Mouse (Mus musculus) liver, postnatal 0 days (tissue): Measurements from ENCODE around the gene Mchr1. TPM values are rescaled to one million over a fixed set of nuclear protein-coding genes. Genes with fewer than 3 reads are reported as not detected.
A peak's percentile ranks its signal among the peaks of the same experiment; 100 is the strongest.

Experiments
- ATAC-seq: fragments of 200-750 bp; cut with Nextera tagmentation; 2 replicates; pipeline ENCODE4 v1.8.0; 2017; ENCODE audit warnings: mild to moderate bottlenecking, moderate library complexity
- DNase-seq: peaks from one replicate; pipeline ENCODE4 v3.0.0-alpha.2; 2016
- H3K27ac ChIP-seq: fragments of 300-500 bp; sonication (generic); 2 replicates; pipeline ENCODE4 v1.5.1; 2014; ENCODE audit warnings: antibody characterized with exemption, moderate library complexity, mild to moderate bottlenecking, low read depth
- H3K27me3 ChIP-seq: fragments of 300-500 bp; sonication (generic); 2 replicates; pipeline ENCODE4 v1.6.1; 2014; ENCODE audit warnings: low read length, control low read depth, mixed read lengths; ENCODE audit not compliant: insufficient read depth
- H3K36me3 ChIP-seq: fragments of 300-500 bp; sonication (generic); replicated peaks from 2 replicates; pipeline ENCODE4 v1.6.1; 2014; ENCODE audit warnings: mild to moderate bottlenecking, control low read depth, low read length, moderate library complexity, mixed read lengths; ENCODE audit not compliant: insufficient read depth
- H3K4me1 ChIP-seq: fragments of 300-500 bp; sonication (generic); 2 replicates; pipeline ENCODE4 v1.6.1; 2014; ENCODE audit warnings: antibody characterized with exemption, mild to moderate bottlenecking, control low read depth; ENCODE audit not compliant: insufficient read depth
- H3K4me2 ChIP-seq: fragments of 300-500 bp; sonication (generic); 2 replicates; pipeline ENCODE4 v1.6.1; 2014; ENCODE audit warnings: low read depth, mild to moderate bottlenecking, low read length, moderate library complexity, mixed read lengths
- H3K4me3 ChIP-seq: fragments of 300-500 bp; sonication (generic); 2 replicates; pipeline ENCODE4 v1.5.1; 2014; ENCODE audit warnings: low read depth, low read length
- H3K9ac ChIP-seq: fragments of 300-500 bp; sonication (generic); replicated peaks from 2 replicates; pipeline ENCODE4 v1.6.1; 2014; ENCODE audit warnings: mild to moderate bottlenecking, moderate library complexity
- H3K9me3 ChIP-seq: fragments of 300-500 bp; sonication (generic); 2 replicates; pipeline ENCODE4 v1.6.1; 2016; ENCODE audit warnings: mild to moderate bottlenecking, control low read depth, low read length, mixed read lengths
- CTCF ChIP-seq: sonication (generic); IDR thresholded peaks from 2 replicates; pipeline ENCODE4 v1.5.1; 2016; ENCODE audit warnings: antibody characterized with exemption, low read depth
- EP300 ChIP-seq: IDR thresholded peaks from 2 replicates; pipeline ENCODE4 v1.6.1; 2016; ENCODE audit warnings: antibody characterized with exemption, low read depth, mild to moderate bottlenecking
- WGBS: fragments of 180-500 bp; shearing (Covaris S2); extraction: QIAGEN DNeasy Blood & Tissue Kit; methylation state at CpG from one replicate; pipeline ENCODE4 v1.1.7; 2014; ENCODE audit not compliant: insufficient replicate concordance; 5-methylcytosine and 5-hydroxymethylcytosine counted together
- polyA plus RNA-seq: library from polyadenylated mRNA; unstranded; fragments of >200 nt; fragmentation: Nextera tagmentation; extraction: Ambion mirVana; gene quantifications from 2 replicates; pipeline ENCODE4 v1.2.1, GENCODE M21; 2015

Gene Mchr1
- polyA plus RNA-seq, 1 experiment from 2014 or later: 0.12 TPM

GRCm38 (mm10) chr15:81192858-81193257 lies 42.4 kb upstream of the Mchr1 start:
- ATAC-seq (no peak), DNase-seq (no peak)
- Histone ChIP-seq H3K4me3 (no peak overlapping the region), H3K36me3 (no peaks in the 10 kb centered on the region), H3K27ac (no peak overlapping the region), H3K9ac (no peak overlapping the region), H3K9me3 (no peaks in the 10 kb centered on the region), H3K4me1 (peaks cover 8% of the 10 kb centered on the region), H3K27me3 (no peaks in the 10 kb centered on the region), H3K4me2 (no peak overlapping the region)
- 86% methylated on average over 8 of the region's 8 CpGs for WGBS
- TF ChIP-seq CTCF: no peak
- no peak for TF ChIP-seq EP300

- DNase-seq: no peak
- Histone ChIP-seq H3K27ac (no peak overlapping the region), H3K4me1 (peaks cover 8% of the 10 kb centered on the region), H3K4me3 (no peak overlapping the region), H3K4me2 (no peak overlapping the region), H3K36me3 (no peaks in the 10 kb centered on the region), H3K9me3 (no peaks in the 10 kb centered on the region), H3K27me3 (no peaks in the 10 kb centered on the region), H3K9ac (no peak overlapping the region)
- WGBS: 85% methylated on average over 6 of the region's 6 CpGs
- TF ChIP-seq EP300: no peak
- no peak for TF ChIP-seq CTCF
- no peak for ATAC-seq
Observed at GRCm38 (mm10) chr15:81194791-81195190, 40.5 kb upstream of the Mchr1 start.

GRCm38 (mm10) chr15:81195447-81195846 lies 39.9 kb upstream of the Mchr1 start:
- no peak for DNase-seq
- WGBS: 41% methylated on average over 4 of the region's 4 CpGs
- H3K4me2 ChIP-seq: no peak overlapping the region

GRCm38 (mm10) chr15:81197197-81197596 lies 38.1 kb upstream of the Mchr1 start:
- Histone ChIP-seq H3K9ac (no peak overlapping the region), H3K4me3 (no peak overlapping the region), H3K27me3 (no peaks in the 10 kb centered on the region), H3K9me3 (no peaks in the 10 kb centered on the region), H3K36me3 (no peaks in the 10 kb centered on the region), H3K4me2 (no peak overlapping the region), H3K27ac (no peak overlapping the region), H3K4me1 (0 out of 2 replicates have a peak, but pooled peaks cover 3% of the 10 kb centered on the region)
- ATAC-seq (no peak), DNase-seq (no peak)
- TF ChIP-seq CTCF (no peak), EP300 (no peak)
- WGBS: 62% methylated on average over 10 of the region's 10 CpGs

More at GRCm38 (mm10) chr15:81195447-81195846, 39.9 kb upstream of the Mchr1 start:
- Histone ChIP-seq H3K9me3 (no peaks in the 10 kb centered on the region), H3K27me3 (no peaks in the 10 kb centered on the region), H3K36me3 (no peaks in the 10 kb centered on the region), H3K9ac (no peak overlapping the region), H3K27ac (peak overlapping the region; percentile 1; the same call in 1 of the 2 replicates), H3K4me3 (no peak overlapping the region), H3K4me1 (peaks cover 8% of the 10 kb centered on the region; the same call in 1 of the 2 replicates)
- no peak for ATAC-seq
- TF ChIP-seq CTCF (no peak), EP300 (no peak)

GRCm38 (mm10) chr15:81198447-81198846 lies 36.9 kb upstream of the Mchr1 start:
- no peak for ATAC-seq
- Histone ChIP-seq H3K4me1 (0 out of 2 replicates have a peak, but pooled peaks cover 3% of the 10 kb centered on the region), H3K9me3 (no peaks in the 10 kb centered on the region), H3K36me3 (no peaks in the 10 kb centered on the region), H3K4me3 (no peak overlapping the region), H3K4me2 (no peak overlapping the region), H3K27ac (no peak overlapping the region), H3K9ac (no peak overlapping the region), H3K27me3 (no peaks in the 10 kb centered on the region)
- no peak for TF ChIP-seq EP300
- TF ChIP-seq CTCF: peak; percentile 24
- DNase-seq: no peak
- 92% methylated on average over 5 of the region's 5 CpGs for WGBS

- peak overlapping the region; percentile 36 for H3K4me3 ChIP-seq
- 16% methylated on average over 4 of the region's 4 CpGs for WGBS
- DNase-seq: peak; percentile 77
- ATAC-seq: no peak
- TF ChIP-seq CTCF (peak; percentile 69), EP300 (no peak)
- H3K9ac ChIP-seq: no peak overlapping the region
- H3K9me3 ChIP-seq: 0 out of 2 replicates have a peak, but pooled peaks cover 4% of the 10 kb centered on the region
- no peak overlapping the region for H3K27ac ChIP-seq
- no peaks in the 10 kb centered on the region for H3K36me3 ChIP-seq
- H3K4me1 ChIP-seq: 0 out of 2 replicates have a peak, but pooled peaks cover 3% of the 10 kb centered on the region
- H3K27me3 ChIP-seq: no peaks in the 10 kb centered on the region
- peak overlapping the region; percentile 56 for H3K4me2 ChIP-seq
Observed at GRCm38 (mm10) chr15:81199372-81199959, 35.8 kb upstream of the Mchr1 start.
